Mouse (Mus musculus) urinary bladder, postnatal 36 days (tissue): ENCODE measurements around the gene BC037034.

Source experiments
- DNase-seq, 2 experiments: peaks; one replicate each; pipeline ENCODE4 v3.0.0; 2022; ENCODE audit warnings: low spot score in 2 of 2, mixed read lengths in 1 of 2

BC037034 gene

GRCm38 (mm10) chr5:138262001-138262400 lies 1.8 kb downstream of the BC037034 start:
- DNase-seq = no peak

GRCm38 (mm10) chr5:138260834-138261233 lies 3.0 kb downstream of the BC037034 start:
- no peak for DNase-seq

GRCm38 (mm10) chr5:138260051-138260450 lies 3.8 kb downstream of the BC037034 start:
- no peak for DNase-seq

- DNase-seq = no peak
These were observed 4.8 kb downstream of the BC037034 start for GRCm38 (mm10) chr5:138258993-138259392.

GRCm38 (mm10) chr5:138258542-138258941 lies 5.3 kb downstream of the BC037034 start:
- DNase-seq = no peak

- no peak for DNase-seq
These were observed 5.8 kb downstream of the BC037034 start for GRCm38 (mm10) chr5:138258078-138258477.

- DNase-seq = no peak
These were observed 6.3 kb downstream of the BC037034 start for GRCm38 (mm10) chr5:138257585-138257978.

- no peak for DNase-seq
These were observed 6.8 kb downstream of the BC037034 start for GRCm38 (mm10) chr5:138256966-138257584.

- DNase-seq = no peak
These were observed 7.8 kb downstream of the BC037034 start for GRCm38 (mm10) chr5:138256094-138256467.

- DNase-seq = peak; percentile 87 to 93
These were observed 8.3 kb downstream of the BC037034 start, which contains the start of gene Lamtor4 for GRCm38 (mm10) chr5:138255353-138256093. TSS of gene Lamtor4 (plus strand) at chr5:138255482.

- no peak for DNase-seq
These were observed 10.8 kb downstream of the BC037034 start for GRCm38 (mm10) chr5:138253061-138253460.

GRCm38 (mm10) chr5:138251144-138251543 lies 12.7 kb downstream of the BC037034 start:
- DNase-seq = no peak

GRCm38 (mm10) chr5:138241511-138241910 lies 22.3 kb downstream of the BC037034 start:
- DNase-seq = no peak

GRCm38 (mm10) chr5:138234224-138234623 lies 29.6 kb downstream of the BC037034 start:
- no peak for DNase-seq

GRCm38 (mm10) chr5:138233778-138234177 lies 30.1 kb downstream of the BC037034 start:
- no peak for DNase-seq

- DNase-seq = no peak
These were observed 34.3 kb downstream of the BC037034 start for GRCm38 (mm10) chr5:138229511-138229910.

- DNase-seq = no peak
These were observed 35.8 kb downstream of the BC037034 start for GRCm38 (mm10) chr5:138228026-138228425.

GRCm38 (mm10) chr5:138227367-138227766 lies 36.5 kb downstream of the BC037034 start:
- DNase-seq = no peak

- no peak for DNase-seq
These were observed 37.3 kb downstream of the BC037034 start for GRCm38 (mm10) chr5:138226491-138226890.

- DNase-seq = no peak
These were observed 38.1 kb downstream of the BC037034 start, which contains the start of gene Nxpe5 for GRCm38 (mm10) chr5:138225700-138226099. TSS of gene Nxpe5 (plus strand) at chr5:138225898.

- DNase-seq = no peak
These were observed 40.5 kb downstream of the BC037034 start for GRCm38 (mm10) chr5:138223287-138223686.

- DNase-seq = peak; percentile 85 to 89
These were observed 41.7 kb downstream of the BC037034 start for GRCm38 (mm10) chr5:138222111-138222510.

GRCm38 (mm10) chr5:138219864-138220263 lies 44.0 kb downstream of the BC037034 start:
- DNase-seq = no peak
